In genomic region chr7:124289873-124290272, GRCm38 (mm10) we compare ENCODE assay signal across 18 mouse cellular contexts.
"Had no signal": no experiment of that assay in that cellular context is flagged by ENCODE, and none has a peak within 500 bp of the region (broad histone marks: within the 10 kb centered on the region; RNA-seq: fewer than 3 reads in every experiment).

No protein-coding gene starts in this region.

- DNase-seq: lung, adult 18-20 months; lung, embryonic 14.5 days; lung, postnatal 14 days; lung, postnatal 36 days; retina, postnatal 1 day; right cerebral cortex, adult 18-20 months; right cerebral cortex, postnatal 25 days; right cerebral cortex, postnatal 4 days; spleen, adult 18-20 months; thymus, adult 2 months; thymus, postnatal 25 days; thymus, postnatal 4 days had no signal

- ATAC-seq: liver, embryonic 12.5 days had no signal

- H3K4me3 ChIP-seq: liver, embryonic 12.5 days; megakaryocyte, embryonic 14.5 days; neural tube, embryonic 12.5 days had no signal

- H3K36me3 ChIP-seq: liver, embryonic 12.5 days; neural tube, embryonic 12.5 days had no signal

- H3K27ac ChIP-seq: liver, embryonic 12.5 days; liver, embryonic 14.5 days; macrophage; neural tube, embryonic 12.5 days had no signal

- H3K9me3 ChIP-seq: liver, embryonic 12.5 days; megakaryocyte, embryonic 14.5 days; neural tube, embryonic 12.5 days had no signal

- H3K27me3 ChIP-seq: liver, embryonic 12.5 days; megakaryocyte, embryonic 14.5 days; neural tube, embryonic 12.5 days had no signal

- H3K4me2 ChIP-seq: liver, embryonic 12.5 days; lung, embryonic 14.5 days; midbrain, embryonic 11.5 days; neural tube, embryonic 12.5 days had no signal

- H3K4me1 ChIP-seq: liver, embryonic 12.5 days; megakaryocyte, embryonic 14.5 days; neural tube, embryonic 12.5 days had no signal

- H3K9ac ChIP-seq: liver, embryonic 12.5 days; liver, embryonic 14.5 days; lung, embryonic 14.5 days; neural tube, embryonic 12.5 days had no signal
